Mouse (Mus musculus) limb, embryonic 11.5 days (tissue): ENCODE measurements around the gene 4931409K22Rik. TPM values are rescaled to one million over a fixed set of nuclear protein-coding genes. Genes with fewer than 3 reads are reported as not detected.

Experiments
- ATAC-seq: fragments of 200-750 bp; cut with Nextera tagmentation; 2 replicates; pipeline ENCODE4 v1.8.0; 2017; ENCODE audit warnings: low read depth; ENCODE audit not compliant: insufficient number of reproducible peaks, low FRiP score, low TSS enrichment
- DNase-seq: peaks from one replicate; pipeline ENCODE4 v3.0.0-alpha.2; 2015; ENCODE audit warnings: low spot score
- H3K27ac ChIP-seq: fragments of 300-500 bp; sonication (generic); replicated peaks from 2 replicates; pipeline ENCODE4 v1.5.1; 2014; ENCODE audit warnings: low read depth, mild to moderate bottlenecking, low read length
- H3K27me3 ChIP-seq: fragments of 300-500 bp; sonication (generic); 2 replicates; pipeline ENCODE4 v1.6.1; 2014; ENCODE audit warnings: mild to moderate bottlenecking, low read length, mixed read lengths; ENCODE audit not compliant: control insufficient read depth, insufficient read depth
- H3K36me3 ChIP-seq: fragments of 300-500 bp; sonication (generic); 2 replicates; pipeline ENCODE4 v1.6.1; 2014; ENCODE audit warnings: mild to moderate bottlenecking, low read length, moderate library complexity, mixed read lengths; ENCODE audit not compliant: control insufficient read depth, insufficient read depth
- H3K4me1 ChIP-seq: fragments of 300-500 bp; sonication (generic); 2 replicates; pipeline ENCODE4 v1.6.1; 2014; ENCODE audit warnings: low read length, mixed read lengths; ENCODE audit not compliant: control insufficient read depth, insufficient read depth
- H3K4me2 ChIP-seq: fragments of 300-500 bp; sonication (generic); 2 replicates; pipeline ENCODE4 v1.6.1; 2014; ENCODE audit warnings: low read depth, mild to moderate bottlenecking, moderate library complexity; ENCODE audit not compliant: severe bottlenecking
- H3K4me3 ChIP-seq: fragments of 300-500 bp; sonication (generic); 2 replicates; pipeline ENCODE4 v1.5.1; 2014; ENCODE audit warnings: low read depth, low read length
- H3K9ac ChIP-seq: fragments of 300-500 bp; sonication (generic); 2 replicates; pipeline ENCODE4 v1.6.1; 2014; ENCODE audit warnings: mild to moderate bottlenecking, low read length
- H3K9me3 ChIP-seq: fragments of 300-500 bp; sonication (generic); 2 replicates; pipeline ENCODE4 v1.6.1; 2016; ENCODE audit warnings: low read length; ENCODE audit not compliant: control insufficient read depth
- WGBS: fragments of 180-500 bp; shearing (Covaris S2); extraction: QIAGEN DNeasy Blood & Tissue Kit; methylation state at CpG from one replicate; pipeline ENCODE4 v1.1.7; 2014; 5-methylcytosine and 5-hydroxymethylcytosine counted together
- polyA plus RNA-seq: library from polyadenylated mRNA; unstranded; fragments of >200 nt; fragmentation: Nextera tagmentation; extraction: Ambion mirVana; gene quantifications from 2 replicates; pipeline ENCODE4 v1.2.1, GENCODE M21; 2014

Gene 4931409K22Rik
- polyA plus RNA-seq, 1 experiment from 2014 or later: not detected

DNA sequence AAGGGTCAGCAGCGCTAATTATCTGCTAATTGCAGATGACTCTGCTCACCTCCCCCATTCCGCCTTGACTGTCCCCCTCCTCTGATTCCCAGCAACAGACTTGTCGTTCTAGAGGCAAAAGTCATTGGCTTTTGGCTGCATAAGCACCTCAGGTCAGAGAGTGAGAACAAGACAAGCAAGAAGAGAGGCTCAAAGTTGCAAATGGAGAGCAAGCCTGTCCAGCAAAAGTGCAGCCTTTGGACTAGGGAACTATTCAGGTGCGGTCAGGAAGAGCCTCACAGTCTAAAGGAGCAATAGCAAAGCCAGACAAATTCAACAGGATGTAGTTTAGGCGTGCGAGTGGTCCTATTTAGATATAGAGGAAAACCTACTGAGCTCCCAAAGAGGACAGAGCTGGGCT is 28.8 kb downstream of the 4931409K22Rik start:
- WGBS: 17% methylated on average over 6 of the region's 6 CpGs
- no peak overlapping the region for H3K4me3 ChIP-seq
- no peak overlapping the region for H3K4me2 ChIP-seq
- no peak overlapping the region for H3K9ac ChIP-seq
- H3K27ac ChIP-seq: no peak overlapping the region
- ATAC-seq (no peak), DNase-seq (peak; percentile 40)
- peaks cover 8% of the 10 kb centered on the region for H3K4me1 ChIP-seq
- H3K27me3 ChIP-seq: peaks cover 75% of the 10 kb centered on the region
- H3K9me3 ChIP-seq: no peaks in the 10 kb centered on the region
- H3K36me3 ChIP-seq: no peaks in the 10 kb centered on the region

DNA sequence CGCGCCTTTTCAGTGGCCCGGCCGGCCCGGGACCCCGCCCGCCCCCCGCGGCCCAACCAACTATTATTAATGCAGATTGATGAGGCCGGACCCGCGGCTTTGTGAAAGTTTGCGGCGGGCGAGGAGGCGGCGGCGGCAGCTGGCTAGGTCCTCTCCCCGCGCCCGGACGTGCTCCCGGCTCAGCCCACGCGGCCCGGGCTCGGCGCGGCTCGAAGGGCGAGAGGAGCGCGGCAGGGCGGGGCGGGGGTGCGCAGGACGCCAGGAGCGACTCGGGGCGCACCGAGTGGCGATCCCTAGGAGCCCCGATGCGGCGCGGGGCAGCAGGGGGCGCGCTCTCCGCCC is 29.7 kb downstream of the 4931409K22Rik start, which contains the start of gene Gbx1:
TSS of gene Gbx1 (minus strand) at position 314 of the 342 bp plus-strand sequence.
- Histone ChIP-seq H3K27ac (no peak within 1 kb of the TSS), H3K36me3 (no peaks in the 10 kb centered on the region), H3K4me3 (peak within 1 kb of the TSS; percentile 21), H3K9ac (no peak within 1 kb of the TSS), H3K27me3 (peaks cover 82% of the 10 kb centered on the region), H3K9me3 (no peaks in the 10 kb centered on the region), H3K4me2 (peak within 1 kb of the TSS; percentile 69), H3K4me1 (peaks cover 8% of the 10 kb centered on the region)
- peak; percentile 53 for DNase-seq
- ATAC-seq: no peak
- 0% methylated on average over 36 of the region's 49 CpGs for WGBS

DNA sequence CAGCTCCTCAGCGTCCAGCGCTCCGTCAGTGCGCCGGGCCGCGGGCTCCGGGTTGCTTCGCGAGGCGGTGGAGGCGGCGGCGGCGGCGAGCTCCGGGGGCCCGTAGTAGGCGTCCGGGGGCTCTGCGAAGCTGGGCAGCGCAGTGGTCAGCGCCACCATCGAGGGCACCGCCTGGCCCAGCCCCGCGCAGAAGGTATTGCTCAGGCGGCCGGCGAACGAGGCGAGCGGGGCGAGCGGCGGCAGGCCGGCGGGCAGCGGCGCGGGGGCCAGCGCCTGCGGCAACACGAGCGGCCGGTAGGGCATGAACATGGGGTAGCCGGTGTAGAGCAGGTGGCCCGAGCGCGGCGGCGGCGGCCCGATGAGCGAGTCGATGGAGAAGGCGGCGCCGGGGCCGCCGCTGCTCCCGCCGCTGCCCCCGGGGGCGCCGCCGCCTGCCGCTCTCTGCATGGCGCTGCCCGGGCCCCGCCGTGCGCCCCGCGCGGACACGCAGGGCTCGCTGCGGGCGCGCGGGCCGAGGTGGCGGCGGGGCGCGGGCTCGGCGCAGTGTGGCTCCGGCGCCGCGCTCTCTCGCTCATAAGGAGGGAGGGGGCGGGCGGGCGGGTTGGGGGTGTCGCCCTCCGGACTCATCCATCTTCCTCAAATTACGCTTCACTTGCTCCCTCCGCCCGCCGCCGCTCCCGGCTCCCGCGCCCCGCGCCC is 30.3 kb downstream of the 4931409K22Rik start:
- no peak overlapping the region for H3K9ac ChIP-seq
- no peaks in the 10 kb centered on the region for H3K9me3 ChIP-seq
- peak; percentile 32 for DNase-seq
- no peak overlapping the region for H3K27ac ChIP-seq
- no peaks in the 10 kb centered on the region for H3K36me3 ChIP-seq
- peak overlapping the region; percentile 21 for H3K4me3 ChIP-seq
- H3K4me1 ChIP-seq: peaks cover 8% of the 10 kb centered on the region
- under 1% methylated on average over 46 of the region's 109 CpGs for WGBS
- peaks cover 86% of the 10 kb centered on the region for H3K27me3 ChIP-seq
- peak overlapping the region; percentile 69 for H3K4me2 ChIP-seq
- no peak for ATAC-seq

DNA sequence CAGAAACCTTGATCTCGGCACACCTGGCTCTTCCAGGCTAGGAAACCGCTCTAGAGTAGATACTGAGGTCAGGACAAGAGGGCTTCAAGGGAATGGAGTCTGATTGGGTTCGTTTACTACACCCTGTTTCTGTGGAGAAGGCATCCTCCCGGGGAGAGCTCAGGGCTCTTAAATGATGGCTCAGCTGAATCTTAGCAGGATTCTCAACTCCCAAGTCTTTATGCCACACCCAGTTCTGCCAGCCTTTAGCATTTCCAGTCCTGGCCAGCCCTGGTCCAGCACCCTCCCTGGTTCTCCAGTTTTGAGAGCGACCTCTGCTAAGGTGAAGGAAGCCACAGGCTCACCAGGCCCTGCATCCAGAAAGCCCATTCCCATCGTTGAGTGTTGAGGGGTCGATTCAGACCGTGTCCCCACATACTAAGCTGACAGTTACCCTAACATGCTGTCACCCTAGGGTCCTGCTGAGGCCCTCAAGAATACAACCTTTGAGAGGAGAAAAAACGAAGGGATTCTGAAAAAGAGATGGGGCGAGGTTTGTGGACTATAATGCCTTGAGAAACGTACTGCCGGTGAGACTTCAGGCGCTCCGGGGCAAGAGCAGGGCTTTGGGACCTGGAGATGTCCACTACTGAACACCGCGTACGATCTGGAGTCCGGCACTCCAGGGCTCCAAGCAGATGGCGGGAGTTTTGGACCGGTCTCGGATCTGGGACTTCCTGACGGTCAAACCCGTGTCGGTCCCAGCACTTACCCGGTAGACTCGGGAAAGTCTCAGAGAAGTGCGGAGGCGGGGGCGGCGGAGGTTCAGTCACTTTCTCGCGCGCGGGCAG is 31.0 kb downstream of the 4931409K22Rik start:
- Histone ChIP-seq H3K27ac (no peak overlapping the region), H3K36me3 (no peaks in the 10 kb centered on the region), H3K27me3 (peaks cover 82% of the 10 kb centered on the region), H3K4me2 (peak overlapping the region; percentile 69; the same call in 1 of the 2 replicates), H3K4me1 (peaks cover 8% of the 10 kb centered on the region), H3K9ac (no peak overlapping the region), H3K9me3 (no peaks in the 10 kb centered on the region), H3K4me3 (peak overlapping the region; percentile 21; the same call in 1 of the 2 replicates)
- no peak for ATAC-seq
- WGBS: 3% methylated on average over 34 of the region's 34 CpGs
- peak; percentile 51 for DNase-seq

DNA sequence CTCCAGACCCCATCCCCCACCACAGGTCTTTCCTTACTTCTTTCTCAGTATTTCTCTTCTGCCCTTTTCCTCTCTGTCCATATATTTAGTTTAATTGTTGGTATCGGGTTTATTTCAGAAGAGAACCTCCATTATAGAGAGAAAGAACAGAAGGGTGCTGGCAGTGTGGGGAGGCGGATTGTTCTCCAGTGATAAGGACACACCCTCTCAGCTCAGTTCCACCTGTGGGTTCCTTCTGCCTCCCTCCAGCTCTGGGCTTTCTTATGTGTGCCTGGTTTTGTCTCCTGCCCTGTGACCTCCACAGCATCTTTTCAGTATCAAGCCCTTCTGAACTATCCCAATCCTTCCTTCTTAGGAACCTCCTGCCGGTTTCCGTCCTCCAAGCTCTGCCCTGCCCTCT is 32.1 kb downstream of the 4931409K22Rik start:
- H3K36me3 ChIP-seq: no peaks in the 10 kb centered on the region
- no peak for DNase-seq
- H3K4me3 ChIP-seq: no peak overlapping the region
- H3K9me3 ChIP-seq: no peaks in the 10 kb centered on the region
- H3K27me3 ChIP-seq: peaks cover 78% of the 10 kb centered on the region
- ATAC-seq: no peak
- no peak overlapping the region for H3K9ac ChIP-seq
- H3K4me1 ChIP-seq: peaks cover 8% of the 10 kb centered on the region
- H3K4me2 ChIP-seq: no peak overlapping the region
- no peak overlapping the region for H3K27ac ChIP-seq
- 17% methylated on average over 4 of the region's 4 CpGs for WGBS

DNA sequence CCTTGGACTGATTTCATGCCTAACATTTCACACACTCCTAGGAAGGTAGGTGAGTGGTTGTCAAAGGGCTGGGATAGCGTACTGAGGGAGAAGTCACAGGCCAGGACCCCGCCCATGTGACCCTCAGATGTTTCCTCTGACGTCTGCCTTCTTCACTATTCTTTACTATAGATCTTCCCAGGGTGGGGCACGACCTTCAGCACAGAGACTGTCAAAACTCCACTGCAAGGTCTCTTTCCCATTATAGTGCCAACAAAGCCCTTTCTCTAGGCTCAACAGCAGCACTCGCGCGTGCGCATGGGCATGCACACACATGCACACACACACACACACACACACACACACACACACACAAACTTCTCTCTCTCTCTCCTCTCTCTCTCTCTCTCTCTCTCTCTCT is 32.8 kb downstream of the 4931409K22Rik start:
- no peak for ATAC-seq
- no peaks in the 10 kb centered on the region for H3K36me3 ChIP-seq
- H3K27me3 ChIP-seq: peaks cover 71% of the 10 kb centered on the region
- no peak overlapping the region for H3K27ac ChIP-seq
- no peaks in the 10 kb centered on the region for H3K9me3 ChIP-seq
- no peak overlapping the region for H3K4me2 ChIP-seq
- DNase-seq: no peak
- H3K4me1 ChIP-seq: peaks cover 8% of the 10 kb centered on the region
- H3K4me3 ChIP-seq: no peak overlapping the region
- H3K9ac ChIP-seq: no peak overlapping the region
- 52% methylated on average over 8 of the region's 8 CpGs for WGBS

DNA sequence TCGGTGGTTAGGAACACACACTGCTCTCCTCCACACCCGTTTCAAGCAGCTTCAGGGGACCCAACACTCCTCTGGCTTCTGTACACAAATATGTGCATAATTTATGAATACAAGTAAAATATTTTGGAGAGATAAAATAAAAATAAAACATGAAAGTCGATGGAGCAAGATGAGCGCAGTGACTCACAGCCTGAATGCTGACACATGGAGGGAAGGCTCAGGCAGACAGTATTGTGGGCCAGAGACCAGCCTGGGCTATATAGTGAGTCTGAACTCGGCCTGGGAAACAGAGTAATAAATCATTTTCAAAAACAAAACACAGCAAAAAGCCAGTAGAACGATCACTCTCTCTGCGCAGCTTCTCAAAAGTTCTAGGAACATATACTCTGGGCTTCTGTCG is 35.2 kb downstream of the 4931409K22Rik start:
- 63% methylated on average over 8 of the region's 8 CpGs for WGBS

DNA sequence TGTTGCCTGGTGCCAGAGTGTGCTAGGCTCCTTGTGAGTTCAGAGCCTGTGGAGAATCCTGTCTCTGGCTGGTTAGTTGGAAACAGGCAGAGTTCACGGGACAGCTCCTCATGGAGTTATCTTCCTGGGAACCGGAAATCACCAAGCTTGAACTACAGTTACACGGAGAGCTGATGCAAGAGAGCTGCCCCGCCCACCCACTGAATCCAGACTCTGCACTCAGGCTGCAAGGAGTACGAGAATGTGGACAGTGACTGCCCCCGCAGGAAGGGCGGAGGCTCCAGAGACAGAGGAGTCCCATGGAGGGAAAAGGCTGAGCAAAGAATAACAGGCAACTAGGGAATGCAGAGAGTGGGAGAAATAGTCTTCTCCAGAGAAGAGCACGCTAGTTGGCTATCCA is 44.3 kb downstream of the 4931409K22Rik start:
- no peaks in the 10 kb centered on the region for H3K4me1 ChIP-seq
- 61% methylated on average over 8 of the region's 8 CpGs for WGBS
- no peak for ATAC-seq
- DNase-seq: no peak
- H3K9me3 ChIP-seq: no peaks in the 10 kb centered on the region
- H3K27ac ChIP-seq: no peak overlapping the region
- H3K36me3 ChIP-seq: no peaks in the 10 kb centered on the region
- H3K4me2 ChIP-seq: no peak overlapping the region
- H3K9ac ChIP-seq: no peak overlapping the region
- H3K4me3 ChIP-seq: no peak overlapping the region
- no peaks in the 10 kb centered on the region for H3K27me3 ChIP-seq

More for the DNA sequence above, 35.2 kb downstream of the 4931409K22Rik start:
- Histone ChIP-seq H3K4me2 (no peak overlapping the region), H3K4me3 (no peak overlapping the region), H3K27ac (no peak overlapping the region), H3K36me3 (no peaks in the 10 kb centered on the region), H3K27me3 (peaks cover 48% of the 10 kb centered on the region), H3K4me1 (peaks cover 3% of the 10 kb centered on the region; the same call in 1 of the 2 replicates), H3K9me3 (no peaks in the 10 kb centered on the region), H3K9ac (no peak overlapping the region)
- ATAC-seq (no peak), DNase-seq (no peak)
